Mouse (Mus musculus): Measurements from ENCODE around the gene Gm13277. TPM values are rescaled to one million over a fixed set of nuclear protein-coding genes. Genes with fewer than 3 reads are reported as not detected.
"Not testable (repeated sequence)": the region's sequence is repeated elsewhere in the genome, so short reads cannot be mapped to it uniquely, and the experiment has no call there.

Gm13277 gene
- polyA plus RNA-seq, 3 experiments from 2014 or later, result not detected

- ATAC-seq, result not testable (repeated sequence)
Observed at GRCm38 (mm10) chr4:88791250-88791649, 2.8 kb downstream of the Gm13277 start, which contains the start of gene Gm13278. Gene Gm13278, plus strand, starts transcription at chr4:88791550.

DNA sequence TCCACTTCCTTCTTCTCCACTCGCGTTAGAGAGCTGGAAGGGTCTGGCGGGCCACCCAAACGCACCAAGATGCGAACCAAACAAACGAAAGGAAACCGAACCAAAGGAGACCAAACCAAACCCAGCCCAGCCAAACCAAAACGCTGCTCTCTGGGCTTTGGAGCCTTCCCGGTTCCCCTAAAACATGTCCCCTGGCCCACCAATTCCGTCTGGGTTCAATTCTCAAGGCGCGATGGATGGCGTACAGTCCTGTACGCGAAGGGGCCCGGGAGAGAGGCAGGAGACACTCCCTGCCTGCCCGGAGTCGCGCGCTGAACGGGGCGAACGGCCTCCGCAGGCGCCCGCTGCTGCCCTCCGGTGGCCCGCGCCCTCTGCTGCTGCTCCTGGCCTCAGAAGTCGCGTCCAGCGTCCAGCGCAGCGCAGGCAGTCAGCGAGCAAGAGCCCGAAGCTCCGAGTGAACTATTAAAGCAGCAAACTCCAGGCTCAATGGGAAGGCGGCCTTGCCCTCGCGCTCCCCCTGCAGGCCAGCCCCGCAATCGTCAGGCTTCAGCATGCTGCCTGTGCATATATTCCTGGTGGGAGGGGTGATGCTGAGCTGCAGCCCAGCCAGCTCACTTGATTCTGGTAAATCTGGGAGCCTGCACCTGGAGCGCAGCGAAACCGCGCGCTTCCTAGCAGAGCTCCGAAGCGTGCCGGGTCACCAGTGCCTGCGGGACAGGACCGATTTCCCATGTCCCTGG lies 5.7 kb downstream of the Gm13277 start, which contains the start of gene Gm13275:
TSS of gene Gm13275 (plus strand) at position 552 of the 740 bp plus-strand sequence.
- not testable (repeated sequence) for ATAC-seq

GRCm38 (mm10) chr4:88797097-88797496 lies 8.7 kb downstream of the Gm13277 start, which contains the start of gene Gm13279:
Gene Gm13279, plus strand, starts transcription at chr4:88797397.
- ATAC-seq, result not testable (repeated sequence)

- ATAC-seq, result not testable (repeated sequence)
Observed at GRCm38 (mm10) chr4:88799365-88799764, 10.9 kb downstream of the Gm13277 start, which contains the start of gene Gm13285. Gene Gm13285, plus strand, starts transcription at chr4:88799665.

DNA sequence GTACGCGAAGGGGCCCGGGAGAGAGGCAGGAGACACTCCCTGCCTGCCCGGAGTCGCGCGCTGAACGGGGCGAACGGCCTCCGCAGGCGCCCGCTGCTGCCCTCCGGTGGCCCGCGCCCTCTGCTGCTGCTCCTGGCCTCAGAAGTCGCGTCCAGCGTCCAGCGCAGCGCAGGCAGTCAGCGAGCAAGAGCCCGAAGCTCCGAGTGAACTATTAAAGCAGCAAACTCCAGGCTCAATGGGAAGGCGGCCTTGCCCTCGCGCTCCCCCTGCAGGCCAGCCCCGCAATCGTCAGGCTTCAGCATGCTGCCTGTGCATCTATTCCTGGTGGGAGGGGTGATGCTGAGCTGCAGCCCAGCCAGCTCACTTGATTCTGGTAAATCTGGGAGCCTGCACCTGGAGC lies 14.5 kb downstream of the Gm13277 start, which contains the start of gene Gm13287:
TSS of gene Gm13287 (plus strand) at position 301 of the 400 bp plus-strand sequence.
- ATAC-seq, result not testable (repeated sequence)

- ATAC-seq, result not testable (repeated sequence)
Observed at GRCm38 (mm10) chr4:88805231-88805630, 16.8 kb downstream of the Gm13277 start, which contains the start of gene Gm13288. Gene Gm13288, plus strand, starts transcription at chr4:88805531.

DNA sequence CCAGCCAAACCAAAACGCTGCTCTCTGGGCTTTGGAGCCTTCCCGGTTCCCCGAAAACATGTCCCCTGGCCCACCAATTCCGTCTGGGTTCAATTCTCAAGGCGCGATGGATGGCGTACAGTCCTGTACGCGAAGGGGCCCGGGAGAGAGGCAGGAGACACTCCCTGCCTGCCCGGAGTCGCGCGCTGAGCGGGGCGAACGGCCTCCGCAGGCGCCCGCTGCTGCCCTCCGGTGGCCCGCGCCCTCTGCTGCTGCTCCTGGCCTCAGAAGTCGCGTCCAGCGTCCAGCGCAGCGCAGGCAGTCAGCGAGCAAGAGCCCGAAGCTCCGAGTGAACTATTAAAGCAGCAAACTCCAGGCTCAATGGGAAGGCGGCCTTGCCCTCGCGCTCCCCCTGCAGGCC lies 17.3 kb downstream of the Gm13277 start:
- not testable (repeated sequence) for ATAC-seq

DNA sequence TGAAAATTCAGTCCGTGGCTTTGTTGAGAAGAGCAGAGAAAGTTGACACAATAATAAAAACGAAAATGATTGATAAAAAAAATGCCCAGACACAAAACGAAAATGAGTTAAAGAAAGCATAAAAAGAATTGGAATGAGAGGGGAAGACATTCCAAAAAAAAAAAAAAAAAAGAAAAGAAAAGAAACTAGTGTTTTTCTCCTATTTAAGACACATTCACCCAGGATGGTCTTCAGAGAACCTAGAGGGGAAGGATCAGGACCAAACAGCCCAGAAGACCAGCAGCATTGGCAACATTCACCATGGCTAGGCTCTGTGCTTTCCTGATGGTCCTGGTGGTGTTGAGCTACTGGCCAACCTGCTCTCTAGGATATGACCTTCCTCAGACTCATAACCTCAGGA lies 27.5 kb downstream of the Gm13277 start, which contains the start of gene Ifna7:
TSS of gene Ifna7 (plus strand) at position 301 of the 400 bp plus-strand sequence.
- ATAC-seq, result no peak

DNA sequence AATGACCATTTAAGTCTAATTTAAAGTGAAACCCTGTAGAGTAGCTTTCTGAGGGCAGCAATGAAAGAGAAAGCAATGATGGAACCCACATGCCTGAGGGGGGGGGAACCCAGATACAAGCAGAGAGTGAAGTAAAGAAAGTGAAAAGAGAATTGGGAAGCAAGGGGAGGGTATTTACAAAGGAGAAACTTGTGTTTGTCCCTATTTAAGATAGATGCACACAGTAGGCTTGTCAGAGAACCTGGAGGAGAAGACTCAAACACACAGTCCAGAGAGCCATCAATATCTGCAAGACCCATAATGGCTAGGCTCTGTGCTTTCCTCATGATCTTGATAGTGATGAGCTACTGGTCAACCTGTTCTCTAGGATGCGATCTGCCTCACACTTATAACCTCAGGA lies 31.2 kb downstream of the Gm13277 start, which contains the start of gene Ifna11:
TSS of gene Ifna11 (plus strand) at position 301 of the 400 bp plus-strand sequence.
- ATAC-seq, result no peak

DNA sequence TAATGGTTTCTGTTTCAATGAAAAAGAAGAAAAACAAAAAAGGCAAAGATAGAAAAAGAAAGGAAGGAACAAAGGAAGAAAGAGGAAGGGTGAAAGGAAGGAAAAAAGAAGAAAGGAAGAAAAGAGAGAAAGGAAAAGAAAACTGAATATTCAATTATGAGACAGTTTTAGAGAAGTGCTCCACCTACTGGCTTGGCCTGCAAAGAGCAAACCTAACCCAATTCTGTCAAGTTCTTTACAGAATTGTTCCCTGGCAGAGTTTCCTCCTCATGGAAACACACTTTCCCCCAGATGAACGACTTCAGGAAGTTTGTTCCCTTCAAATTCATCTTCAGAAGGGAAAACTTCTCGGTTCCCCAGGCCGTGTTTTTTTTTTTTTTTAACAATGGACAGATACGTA lies 34.6 kb downstream of the Gm13277 start:
- peak; percentile 49 for ATAC-seq

DNA sequence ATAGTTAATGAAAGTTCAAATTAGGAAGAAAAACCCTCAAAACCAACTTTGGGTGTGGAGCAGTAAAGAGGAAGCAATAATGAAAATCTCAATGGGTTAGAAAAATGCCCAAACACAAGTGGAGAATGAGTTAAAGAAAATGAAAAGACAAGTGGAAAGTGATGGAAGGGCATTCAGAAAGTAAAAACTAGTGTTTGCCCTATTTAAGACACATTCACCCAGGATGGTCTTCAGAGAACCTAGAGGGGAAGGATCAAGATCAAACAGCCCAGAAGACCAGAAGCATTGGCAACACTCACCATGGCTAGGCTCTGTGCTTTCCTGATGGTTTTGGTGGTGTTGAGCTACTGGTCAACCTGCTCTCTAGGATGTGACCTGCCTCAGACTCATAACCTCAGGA lies 38.7 kb downstream of the Gm13277 start, which contains the start of gene Ifna6:
TSS of gene Ifna6 (plus strand) at position 301 of the 400 bp plus-strand sequence.
- ATAC-seq, result not testable (repeated sequence)

- ATAC-seq, result peak; percentile 63
Observed at GRCm38 (mm10) chr4:88830523-88830922, 42.1 kb downstream of the Gm13277 start.

GRCm38 (mm10) chr4:88835225-88835624 lies 46.8 kb downstream of the Gm13277 start, which contains the start of gene Ifna5:
Gene Ifna5, plus strand, starts transcription at chr4:88835525.
- ATAC-seq, result not testable (repeated sequence)

Other genes starting within 250 kb of the Gm13277 start
- not detected for gene Ifna15, start 230.4 kb upstream of the Gm13277 start, polyA plus RNA-seq (2017; shearing (Covaris generic))
- not detected for gene Ifna14, start 216.8 kb upstream of the Gm13277 start, polyA plus RNA-seq (2017; shearing (Covaris generic))
- gene Ifna9, start 196.2 kb upstream of the Gm13277 start, polyA plus RNA-seq (2017; shearing (Covaris generic)), result not detected
- gene Ifna12, start 185.3 kb upstream of the Gm13277 start, polyA plus RNA-seq (2017; shearing (Covaris generic)), result not detected
- not detected for gene C87499, start 154.2 kb upstream of the Gm13277 start, polyA plus RNA-seq (2017; shearing (Covaris generic))
- not detected for gene Ifna13, start 144.2 kb upstream of the Gm13277 start, polyA plus RNA-seq (2017; shearing (Covaris generic))
- gene Ifna16, start 111.7 kb upstream of the Gm13277 start, polyA plus RNA-seq (2017; shearing (Covaris generic)), result not detected
- not detected for gene Ifna2, start 104.7 kb upstream of the Gm13277 start, polyA plus RNA-seq (2017; shearing (Covaris generic))
- gene Ifnab, start 97.3 kb upstream of the Gm13277 start, polyA plus RNA-seq (2017; shearing (Covaris generic)), result not detected
- not detected for gene Gm26566, start 66.8 kb upstream of the Gm13277 start, polyA plus RNA-seq (2017; shearing (Covaris generic))
- gene Klhl9, start 66.2 kb upstream of the Gm13277 start, polyA plus RNA-seq (2017; shearing (Covaris generic)), result 10 to 100 TPM; 34.2 to 37.3 (median 35.5) TPM
- gene Gm13271, start 33.8 kb upstream of the Gm13277 start, polyA plus RNA-seq (2017; shearing (Covaris generic)), result not detected
- not detected for gene Gm13283, start 28.5 kb upstream of the Gm13277 start, polyA plus RNA-seq (2017; shearing (Covaris generic))
- not detected for gene Gm13290, start 14.8 kb upstream of the Gm13277 start, polyA plus RNA-seq (2017; shearing (Covaris generic))
- not detected for gene Gm13289, start 11.7 kb upstream of the Gm13277 start, polyA plus RNA-seq (2017; shearing (Covaris generic))
- not detected for gene Gm13272, start 8.8 kb upstream of the Gm13277 start, polyA plus RNA-seq (2017; shearing (Covaris generic))
- under 1 TPM in 1 of 3 experiments, not detected in 2; 0.58 TPM for gene Ifnz, start 6.5 kb upstream of the Gm13277 start, polyA plus RNA-seq (2017; shearing (Covaris generic))
- gene Gm13276, start 2.9 kb upstream of the Gm13277 start, polyA plus RNA-seq (2017; shearing (Covaris generic)), result not detected
- gene Gm13278, start 2.9 kb downstream of the Gm13277 start, polyA plus RNA-seq (2017; shearing (Covaris generic)), result not detected
- not detected for gene Gm13275, start 5.9 kb downstream of the Gm13277 start, polyA plus RNA-seq (2017; shearing (Covaris generic))
- gene Gm13279, start 8.8 kb downstream of the Gm13277 start, polyA plus RNA-seq (2017; shearing (Covaris generic)), result not detected
- gene Gm13285, start 11.0 kb downstream of the Gm13277 start, polyA plus RNA-seq (2017; shearing (Covaris generic)), result 1 to 10 TPM in 1 of 3 experiments, under 1 TPM in 1, not detected in 1; 0.39 to 1.6 TPM
- not detected for gene Gm13287, start 14.6 kb downstream of the Gm13277 start, polyA plus RNA-seq (2017; shearing (Covaris generic))
- gene Gm13288, start 16.9 kb downstream of the Gm13277 start, polyA plus RNA-seq (2017; shearing (Covaris generic)), result not detected
- gene Ifna7, start 27.6 kb downstream of the Gm13277 start, polyA plus RNA-seq (2017; shearing (Covaris generic)), result not detected
- not detected for gene Ifna11, start 31.3 kb downstream of the Gm13277 start, polyA plus RNA-seq (2017; shearing (Covaris generic))
- gene Ifna6, start 38.8 kb downstream of the Gm13277 start, polyA plus RNA-seq (2017; shearing (Covaris generic)), result not detected
- gene Ifna5, start 46.9 kb downstream of the Gm13277 start, polyA plus RNA-seq (2017; shearing (Covaris generic)), result not detected
- gene Ifna4, start 53.2 kb downstream of the Gm13277 start, polyA plus RNA-seq (2017; shearing (Covaris generic)), result under 1 TPM in 1 of 3 experiments, not detected in 2; 0.63 TPM
- not detected for gene Ifna1, start 61.5 kb downstream of the Gm13277 start, polyA plus RNA-seq (2017; shearing (Covaris generic))
- gene Ifne, start 91.6 kb downstream of the Gm13277 start, polyA plus RNA-seq (2017; shearing (Covaris generic)), result not detected

Data from inflammation-experienced regulatory T-cells, adult 6 months (primary cell).